Mouse (Mus musculus) stomach, embryonic 16.5 days (tissue): ENCODE results near the gene Cbln4. TPM values are rescaled to one million over a fixed set of nuclear protein-coding genes. Genes with fewer than 3 reads are reported as not detected.

Source experiments
- ATAC-seq: fragments of 200-750 bp; cut with Nextera tagmentation; 2 replicates; pipeline ENCODE4 v1.8.0; 2017; ENCODE audit warnings: moderate number of reproducible peaks, moderate TSS enrichment; ENCODE audit not compliant: insufficient read depth, low FRiP score
- H3K27ac ChIP-seq: fragments of 300-500 bp; sonication (generic); 2 replicates; pipeline ENCODE4 v1.5.1; 2014; ENCODE audit warnings: low read length
- H3K27me3 ChIP-seq: fragments of 300-500 bp; sonication (generic); 2 replicates; pipeline ENCODE4 v1.6.1; 2014; ENCODE audit warnings: low read length, control low read depth, mixed read lengths; ENCODE audit not compliant: control insufficient read depth, insufficient read depth
- H3K36me3 ChIP-seq: fragments of 300-500 bp; sonication (generic); 2 replicates; pipeline ENCODE4 v1.6.1; 2014; ENCODE audit warnings: low read length; ENCODE audit not compliant: control insufficient read depth, insufficient read depth
- H3K4me1 ChIP-seq: fragments of 300-500 bp; sonication (generic); 2 replicates; pipeline ENCODE4 v1.6.1; 2014; ENCODE audit warnings: low read length, control low read depth, mixed read lengths; ENCODE audit not compliant: control insufficient read depth, insufficient read depth
- H3K4me2 ChIP-seq: fragments of 300-500 bp; sonication (generic); 2 replicates; pipeline ENCODE4 v1.6.1; 2014; ENCODE audit warnings: low read depth, low read length, mixed read lengths
- H3K4me3 ChIP-seq: fragments of 300-500 bp; sonication (generic); replicated peaks from 2 replicates; pipeline ENCODE4 v1.5.1; 2014; ENCODE audit warnings: mild to moderate bottlenecking, low read length
- H3K9ac ChIP-seq: fragments of 300-500 bp; sonication (generic); 2 replicates; pipeline ENCODE4 v1.6.1; 2014; ENCODE audit warnings: low read length
- H3K9me3 ChIP-seq: fragments of 300-500 bp; sonication (generic); replicated peaks from 2 replicates; pipeline ENCODE4 v1.6.1; 2016; ENCODE audit warnings: low read length, control low read depth; ENCODE audit not compliant: control insufficient read depth
- WGBS: fragments of 180-500 bp; shearing (Covaris S2); extraction: QIAGEN DNeasy Blood & Tissue Kit; methylation state at CpG from one replicate; pipeline ENCODE4 v1.1.7; 2014; 5-methylcytosine and 5-hydroxymethylcytosine counted together
- polyA plus RNA-seq: library from polyadenylated mRNA; unstranded; fragments of >200 nt; fragmentation: Nextera tagmentation; extraction: Ambion mirVana; gene quantifications from 2 replicates; pipeline ENCODE4 v1.2.1, GENCODE M21; 2015

Gene Cbln4
- polyA plus RNA-seq, 1 experiment from 2014 or later = 0.36 TPM

GRCm38 (mm10) chr2:171994861-171995260, 48.4 kb downstream of the Cbln4 start:
- Histone ChIP-seq H3K4me3 (no peak overlapping the region), H3K4me1 (0 out of 2 replicates have a peak, but pooled peaks cover 7% of the 10 kb centered on the region), H3K27me3 (no peaks in the 10 kb centered on the region), H3K36me3 (no peaks in the 10 kb centered on the region), H3K4me2 (no peak overlapping the region), H3K9ac (no peak overlapping the region), H3K9me3 (no peaks in the 10 kb centered on the region), H3K27ac (no peak overlapping the region)
- no peak for ATAC-seq
- 68% methylated on average over 6 of the region's 6 CpGs for WGBS

- H3K27ac ChIP-seq = no peak overlapping the region
- no peak overlapping the region for H3K9ac ChIP-seq
- WGBS = 75% methylated on average over 5 of the region's 5 CpGs
- no peaks in the 10 kb centered on the region for H3K9me3 ChIP-seq
- 0 out of 2 replicates have a peak, but pooled peaks cover 7% of the 10 kb centered on the region for H3K4me1 ChIP-seq
- no peaks in the 10 kb centered on the region for H3K36me3 ChIP-seq
- no peak overlapping the region for H3K4me3 ChIP-seq
- no peak for ATAC-seq
- H3K4me2 ChIP-seq = no peak overlapping the region
- no peaks in the 10 kb centered on the region for H3K27me3 ChIP-seq
Observed at GRCm38 (mm10) chr2:171994240-171994639, 49.0 kb downstream of the Cbln4 start.

GRCm38 (mm10) chr2:171986686-171987085, 56.6 kb downstream of the Cbln4 start:
- H3K4me2 ChIP-seq = no peak overlapping the region
- no peaks in the 10 kb centered on the region for H3K9me3 ChIP-seq
- no peaks in the 10 kb centered on the region for H3K4me1 ChIP-seq
- no peak overlapping the region for H3K27ac ChIP-seq
- no peaks in the 10 kb centered on the region for H3K36me3 ChIP-seq
- no peaks in the 10 kb centered on the region for H3K27me3 ChIP-seq
- WGBS = 40% methylated on average over 6 of the region's 6 CpGs
- no peak for ATAC-seq
- no peak overlapping the region for H3K9ac ChIP-seq
- H3K4me3 ChIP-seq = no peak overlapping the region

Other genes with a start within 250 kb of the Cbln4 start
- gene Mc3r, start 205.0 kb upstream of the Cbln4 start, polyA plus RNA-seq = not detected in 2 replicates